Mouse (Mus musculus) adrenal gland, postnatal 14 days (tissue): ENCODE results near the gene Vsir. TPM values are rescaled to one million over a fixed set of nuclear protein-coding genes. Genes with fewer than 3 reads are reported as not detected.

Source experiments
- DNase-seq: peaks from one replicate; pipeline ENCODE4 v3.0.0; 2021; ENCODE audit warnings: mixed read lengths
- long read RNA-seq, 2 experiments: library from polyadenylated mRNA; stranded (forward); transcript quantifications; one replicate each; pipeline ENCODE4 v2.0.0; 2021
- total RNA-seq: library from RNA; stranded (reverse); gene quantifications from 2 replicates; pipeline ENCODE4 v1.2.3, GENCODE M21; 2021

Gene Vsir
- total RNA-seq: 12.8 and 22.1 TPM in 2 replicates
- long read RNA-seq, experiment 1, full-length matches to known transcripts: 3 of 11 reads
- long read RNA-seq, experiment 1, partial matches to known transcripts: 0 of 11 reads
- long read RNA-seq, experiment 1, other reads (novel, unspliced or antisense): 8 of 11 reads
- long read RNA-seq, experiment 2, full-length matches to known transcripts: 5 of 13 reads
- long read RNA-seq, experiment 2, partial matches to known transcripts: 0 of 13 reads
- long read RNA-seq, experiment 2, other reads (novel, unspliced or antisense): 8 of 13 reads

GRCm38 (mm10) chr10:60346701-60347405, at the start of gene Vsir:
TSS of gene Vsir (plus strand) at chr10:60346851.
- peak; percentile 90 for DNase-seq

GRCm38 (mm10) chr10:60299636-60300035, 47.0 kb upstream of the Vsir start:
- DNase-seq: no peak

GRCm38 (mm10) chr10:60303419-60303818, 43.2 kb upstream of the Vsir start:
- DNase-seq: no peak

- DNase-seq: peak; percentile 86
Observed at GRCm38 (mm10) chr10:60304854-60305628, 41.6 kb upstream of the Vsir start.

GRCm38 (mm10) chr10:60310629-60311028, 36.0 kb upstream of the Vsir start:
- DNase-seq: no peak

GRCm38 (mm10) chr10:60313606-60314005, 33.0 kb upstream of the Vsir start:
- no peak for DNase-seq

GRCm38 (mm10) chr10:60316166-60316565, 30.5 kb upstream of the Vsir start:
- DNase-seq: no peak

GRCm38 (mm10) chr10:60328963-60329650, 17.5 kb upstream of the Vsir start:
- DNase-seq: peak; percentile 32

- no peak for DNase-seq
Observed at GRCm38 (mm10) chr10:60334583-60334982, 12.1 kb upstream of the Vsir start.

GRCm38 (mm10) chr10:60335021-60335420, 11.6 kb upstream of the Vsir start:
- DNase-seq: no peak

GRCm38 (mm10) chr10:60341528-60341927, 5.1 kb upstream of the Vsir start:
- no peak for DNase-seq

GRCm38 (mm10) chr10:60344111-60344510, 2.5 kb upstream of the Vsir start:
- no peak for DNase-seq

- no peak for DNase-seq
Observed at GRCm38 (mm10) chr10:60346056-60346455, 595 bp upstream of the Vsir start.

GRCm38 (mm10) chr10:60347768-60348610, 1.3 kb downstream of the Vsir start:
- DNase-seq: no peak

GRCm38 (mm10) chr10:60349056-60349455, 2.4 kb downstream of the Vsir start:
- peak; percentile 57 for DNase-seq

GRCm38 (mm10) chr10:60349644-60350043, 3.0 kb downstream of the Vsir start:
- DNase-seq: no peak

- DNase-seq: no peak
Observed at GRCm38 (mm10) chr10:60350077-60350804, 3.6 kb downstream of the Vsir start.

GRCm38 (mm10) chr10:60350805-60351167, 4.1 kb downstream of the Vsir start:
- DNase-seq: peak; percentile 97

GRCm38 (mm10) chr10:60351248-60351647, 4.6 kb downstream of the Vsir start:
- peak; percentile 61 for DNase-seq

- DNase-seq: peak; percentile 71
Observed at GRCm38 (mm10) chr10:60351761-60352455, 5.3 kb downstream of the Vsir start.
